Mouse (Mus musculus) embryonic fibroblast, embryonic 13.5 days (primary cell): ENCODE results near the gene Kitl. TPM values are rescaled to one million over a fixed set of nuclear protein-coding genes. Genes with fewer than 3 reads are reported as not detected.

Experiments
- H3K27ac ChIP-seq: 2 replicates; pipeline ENCODE4 v1.5.1; 2012; ENCODE audit warnings: low read length, control low read depth, inconsistent platforms; ENCODE audit not compliant: insufficient read depth
- H3K4me1 ChIP-seq: 2 replicates; pipeline ENCODE4 v1.6.1; 2011; ENCODE audit warnings: low read length; ENCODE audit not compliant: control insufficient read depth, insufficient read depth
- H3K4me3 ChIP-seq: 2 replicates; pipeline ENCODE4 v1.5.1; 2011; ENCODE audit warnings: mild to moderate bottlenecking, control low read depth, low read length; ENCODE audit not compliant: insufficient read depth
- CTCF ChIP-seq: IDR thresholded peaks from 2 replicates; pipeline ENCODE4 v1.5.1; 2011; ENCODE audit warnings: mild to moderate bottlenecking, control low read depth, low read length, moderate library complexity, borderline replicate concordance; ENCODE audit not compliant: insufficient read depth
- POLR2A ChIP-seq: IDR thresholded peaks from 2 replicates; pipeline ENCODE4 v1.6.1; 2011; ENCODE audit warnings: low read depth, mild to moderate bottlenecking, control low read depth, low read length, moderate library complexity
- polyA plus RNA-seq: library from polyadenylated mRNA; stranded (reverse); fragments of >200 nt; gene quantifications from 2 replicates; pipeline ENCODE4 v1.2.4, GENCODE M21; 2011; ENCODE audit warnings: low read depth; ENCODE audit not compliant: missing spikeins, insufficient read length

Kitl gene
- polyA plus RNA-seq, 1 experiment: 12.2 TPM

DNA sequence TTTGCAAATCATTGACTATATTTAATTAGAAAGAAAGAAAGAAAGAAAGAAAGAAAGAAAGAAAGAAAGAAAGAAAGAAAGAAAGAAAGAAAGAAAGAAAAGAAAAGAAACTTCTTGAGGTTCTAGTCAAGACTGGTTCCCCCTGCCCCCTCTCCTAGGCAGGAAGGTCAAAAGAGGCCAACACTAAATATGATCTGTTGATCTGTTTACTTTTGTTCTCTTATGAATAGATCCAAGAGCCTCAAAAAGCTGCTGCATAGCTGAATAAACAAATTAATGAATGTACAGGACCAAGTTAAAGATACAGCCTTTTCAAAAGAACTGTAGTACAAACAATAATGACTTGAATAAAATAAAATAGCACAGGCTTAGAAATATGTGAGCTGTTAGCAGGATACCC lies 57.7 kb downstream of the Kitl start:
- Histone ChIP-seq H3K27ac (no peak overlapping the region), H3K4me1 (no peaks in the 10 kb centered on the region), H3K4me3 (no peak overlapping the region)
- TF ChIP-seq CTCF (no peak), POLR2A (no peak)

DNA sequence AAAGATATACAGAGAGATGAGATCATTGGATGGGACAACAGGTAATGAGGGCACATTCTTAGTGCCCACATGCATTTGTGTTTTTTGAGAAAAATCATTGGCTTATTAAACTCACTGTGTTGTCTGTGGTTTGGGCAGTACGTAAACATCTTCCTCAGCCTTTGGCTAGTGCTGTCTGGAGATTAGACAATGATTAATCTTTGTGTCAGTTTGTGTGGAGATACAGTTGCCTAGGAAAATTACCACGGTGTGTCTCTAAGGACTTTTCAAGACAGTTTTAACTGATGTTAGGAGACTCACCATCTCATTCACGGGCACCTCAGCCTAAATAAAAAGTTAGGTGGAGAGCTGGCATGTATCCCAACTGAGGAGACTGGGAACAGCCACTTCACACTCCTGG lies 85.7 kb downstream of the Kitl start:
- Histone ChIP-seq H3K27ac (no peak overlapping the region), H3K4me3 (no peak overlapping the region), H3K4me1 (no peaks in the 10 kb centered on the region)
- TF ChIP-seq POLR2A (no peak), CTCF (no peak)

DNA sequence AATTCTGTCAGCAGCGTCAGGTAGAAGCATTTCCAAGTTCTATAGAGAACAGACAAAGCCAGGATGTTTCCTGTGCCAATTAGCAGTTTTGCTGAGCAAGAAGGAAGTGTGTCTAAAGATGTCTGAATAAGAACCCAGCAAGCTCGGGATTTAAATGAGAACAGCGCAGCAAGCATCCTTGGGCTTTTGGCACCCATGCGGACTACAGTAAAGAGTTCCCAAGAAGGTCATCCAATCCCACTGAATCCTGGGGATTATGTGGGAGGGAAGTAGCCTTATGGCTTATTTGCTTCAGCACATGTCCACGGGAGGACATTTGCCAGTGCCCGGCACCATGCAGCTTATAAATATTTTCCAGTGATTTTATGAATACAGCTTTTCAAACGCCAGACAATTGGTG lies 95.8 kb downstream of the Kitl start:
- no peaks in the 10 kb centered on the region for H3K4me1 ChIP-seq
- no peak overlapping the region for H3K4me3 ChIP-seq
- TF ChIP-seq POLR2A: no peak
- no peak overlapping the region for H3K27ac ChIP-seq

DNA sequence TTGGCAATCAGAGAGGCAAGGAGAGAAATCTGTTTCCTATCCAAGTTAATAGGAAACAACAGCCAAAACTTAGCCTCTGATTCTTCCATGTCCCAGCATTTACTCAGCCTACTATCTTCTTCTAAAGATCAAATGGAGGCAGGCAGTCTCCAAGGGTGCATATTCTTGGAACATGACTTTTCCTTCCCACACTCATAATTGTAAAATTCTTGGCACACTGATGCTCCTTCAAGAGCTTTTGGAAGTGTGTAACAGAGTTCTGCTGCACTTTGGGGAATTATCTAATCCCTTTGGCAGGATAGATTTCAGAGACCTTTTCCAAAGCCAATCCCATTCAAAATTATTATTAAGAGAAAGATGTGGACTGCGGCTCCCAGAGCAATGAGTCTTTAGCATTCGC lies 100.1 kb downstream of the Kitl start:
- no peak for TF ChIP-seq CTCF
- TF ChIP-seq POLR2A: no peak
- Histone ChIP-seq H3K27ac (no peak overlapping the region), H3K4me3 (no peak overlapping the region), H3K4me1 (no peaks in the 10 kb centered on the region)

DNA sequence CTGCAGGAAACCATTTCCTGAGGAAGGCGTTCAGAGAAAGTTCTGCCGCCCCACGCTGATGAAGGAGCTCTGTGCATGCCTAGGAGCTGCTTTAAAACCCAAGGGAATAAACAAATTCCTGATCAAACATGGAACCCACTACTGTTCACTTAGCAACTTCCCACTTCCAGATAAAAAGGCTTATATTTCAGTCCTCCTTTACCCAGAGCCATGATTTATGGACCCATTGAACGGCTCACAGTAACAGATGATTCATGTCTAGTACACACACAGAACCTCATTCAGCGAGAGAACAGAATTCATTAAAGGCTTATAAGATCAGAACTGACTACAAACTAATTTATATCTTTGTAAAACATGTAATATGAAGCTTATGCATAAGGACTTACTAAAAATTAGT lies 109.0 kb downstream of the Kitl start:
- TF ChIP-seq POLR2A (no peak), CTCF (no peak)
- no peak overlapping the region for H3K27ac ChIP-seq
- H3K4me1 ChIP-seq: no peaks in the 10 kb centered on the region
- no peak overlapping the region for H3K4me3 ChIP-seq

DNA sequence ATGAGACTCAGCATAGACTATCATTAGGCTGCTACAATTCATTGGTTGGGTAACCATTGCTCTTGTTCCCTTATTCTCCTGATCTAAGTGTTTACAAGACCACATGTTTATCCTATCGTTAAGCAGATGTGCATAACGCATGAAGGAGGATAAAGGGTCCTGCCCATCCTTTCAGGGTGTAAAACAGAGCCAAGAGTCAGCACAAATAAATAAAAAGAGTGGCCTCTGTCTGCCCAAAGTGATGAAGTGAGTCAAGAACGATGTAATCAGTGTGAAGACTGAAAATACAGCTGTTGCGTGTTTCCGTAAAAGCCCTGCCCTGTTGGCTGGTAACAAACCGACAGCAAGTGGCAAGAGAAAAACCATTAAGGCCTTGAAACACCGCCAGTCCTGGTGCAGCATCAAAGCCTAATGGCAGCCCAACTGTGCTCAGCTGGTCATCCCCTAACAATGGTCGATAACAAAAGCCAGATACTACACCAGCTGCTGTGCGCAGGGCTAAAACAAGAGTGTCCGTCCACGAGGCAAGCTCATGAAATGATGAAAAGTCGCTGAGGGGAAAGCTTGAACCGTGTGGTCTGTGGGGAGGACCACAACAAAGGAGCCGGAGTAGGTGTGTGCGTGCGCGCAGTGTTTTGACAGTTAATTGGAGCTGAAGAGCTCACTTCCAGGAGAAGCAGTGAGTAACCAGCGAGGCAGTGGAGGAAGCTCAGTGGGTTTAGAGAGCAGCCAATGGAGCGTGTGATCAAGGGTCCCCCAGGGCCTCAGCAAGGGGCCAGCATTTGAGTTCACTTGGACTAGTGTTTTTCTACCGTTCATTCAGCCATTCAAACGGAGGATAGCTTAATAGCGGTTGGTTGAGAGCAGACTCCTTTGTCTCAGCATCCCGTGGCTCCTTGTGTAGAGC lies 112.7 kb downstream of the Kitl start:
- H3K27ac ChIP-seq: no peak overlapping the region
- H3K4me3 ChIP-seq: no peak overlapping the region
- H3K4me1 ChIP-seq: no peaks in the 10 kb centered on the region
- TF ChIP-seq CTCF (no peak), POLR2A (no peak)

DNA sequence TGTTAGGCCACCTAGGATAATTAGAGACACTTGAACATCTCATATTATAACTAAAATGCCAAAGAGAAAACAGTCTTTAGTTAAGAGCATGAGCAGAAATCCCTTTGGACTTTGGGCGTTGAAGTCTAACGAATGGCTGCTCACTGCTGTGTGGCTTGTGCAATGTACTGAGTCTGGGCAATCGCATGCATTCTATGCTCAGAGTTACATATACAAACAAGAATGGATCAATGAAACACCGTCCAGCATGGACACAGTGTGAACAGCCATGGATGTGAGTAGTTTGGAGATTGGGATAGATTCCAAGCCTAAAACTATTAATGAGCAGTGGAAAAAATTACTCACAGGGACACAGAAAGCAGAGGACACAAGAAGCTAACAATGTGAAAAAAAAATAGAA lies 116.2 kb downstream of the Kitl start:
- H3K4me3 ChIP-seq: no peak overlapping the region
- no peak for TF ChIP-seq CTCF
- no peak for TF ChIP-seq POLR2A
- H3K27ac ChIP-seq: no peak overlapping the region
- no peaks in the 10 kb centered on the region for H3K4me1 ChIP-seq

DNA sequence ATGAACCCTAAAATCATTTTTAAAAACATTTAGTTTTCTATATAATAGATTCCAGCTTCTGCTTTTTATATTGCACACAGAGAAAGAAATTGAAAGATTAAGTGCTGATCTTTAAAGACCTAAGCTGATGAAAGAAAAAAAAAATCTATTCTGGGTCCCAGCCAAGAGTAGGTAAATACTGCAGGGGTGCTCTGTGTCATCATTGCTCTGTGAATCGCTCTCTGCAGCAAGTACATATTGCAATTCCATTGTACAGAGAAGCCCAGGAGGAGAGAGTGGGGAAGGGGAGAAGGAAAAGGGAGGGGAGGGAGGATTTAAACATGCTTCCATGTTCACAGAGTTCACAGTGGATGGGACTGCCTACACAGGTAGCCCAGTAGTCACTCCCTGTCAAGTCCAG lies 116.9 kb downstream of the Kitl start:
- no peaks in the 10 kb centered on the region for H3K4me1 ChIP-seq
- no peak overlapping the region for H3K27ac ChIP-seq
- no peak overlapping the region for H3K4me3 ChIP-seq
- TF ChIP-seq CTCF (no peak), POLR2A (no peak)

DNA sequence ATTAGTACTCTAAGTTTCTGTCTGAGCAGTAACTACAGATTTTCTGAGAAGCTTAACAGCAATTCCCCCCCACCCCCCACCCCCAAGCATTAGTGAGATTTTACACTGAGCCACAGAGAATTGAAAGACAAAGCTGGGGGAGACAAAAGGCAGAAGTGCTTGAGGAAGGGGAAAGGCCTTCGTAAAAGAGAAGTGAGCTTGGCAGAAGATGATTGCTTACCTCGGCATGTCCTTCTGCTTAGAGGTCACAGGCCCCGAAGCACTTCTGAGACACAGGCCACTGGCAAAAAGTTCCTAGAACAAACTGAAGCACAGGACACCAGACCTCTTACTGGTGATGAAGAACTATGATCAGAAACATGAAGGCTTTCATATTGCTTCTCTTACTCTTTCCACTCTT lies 123.1 kb downstream of the Kitl start:
- no peak for TF ChIP-seq CTCF
- no peak for TF ChIP-seq POLR2A
- Histone ChIP-seq H3K4me1 (no peaks in the 10 kb centered on the region), H3K4me3 (no peak overlapping the region), H3K27ac (no peak overlapping the region)

DNA sequence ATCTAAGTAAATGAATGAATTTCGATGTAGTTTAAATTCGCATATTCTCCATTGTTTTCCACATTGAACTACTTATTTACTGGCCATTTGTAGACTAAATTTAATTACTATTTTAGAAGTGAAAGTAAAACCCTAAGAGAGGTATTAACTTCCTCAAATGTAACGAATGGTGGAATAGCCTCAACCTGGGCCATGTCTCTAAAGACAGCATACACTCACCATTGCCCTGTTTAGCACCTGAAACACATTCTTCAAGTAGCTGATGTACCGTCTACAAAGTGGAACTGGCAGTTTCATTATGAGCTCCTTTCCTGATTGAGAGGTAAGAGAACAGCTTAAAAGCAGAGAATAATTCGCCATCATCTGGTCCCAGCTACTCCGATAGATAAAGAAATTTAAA lies 132.7 kb downstream of the Kitl start:
- Histone ChIP-seq H3K4me3 (no peak overlapping the region), H3K27ac (no peak overlapping the region), H3K4me1 (no peaks in the 10 kb centered on the region)
- no peak for TF ChIP-seq POLR2A
- no peak for TF ChIP-seq CTCF
